Mouse (Mus musculus): Measurements from ENCODE around the gene Caln1. TPM values are rescaled to one million over a fixed set of nuclear protein-coding genes. Genes with fewer than 3 reads are reported as not detected.

The Caln1 gene
- polyA plus RNA-seq, 1 experiment from 2014 or later = 30.3 TPM

- Histone ChIP-seq H3K27ac (ENCODE audit: low read depth, low read length) (no peak overlapping the region), H3K9me3 (ENCODE audit: control insufficient read depth, low read length) (no peaks in the 10 kb centered on the region), H3K4me3 (ENCODE audit: low read depth, low read length) (no peak overlapping the region), H3K4me2 (ENCODE audit: low read depth, low read length) (no peak overlapping the region), H3K4me1 (ENCODE audit: control insufficient read depth, insufficient read depth, low read length) (no peaks in the 10 kb centered on the region), H3K27me3 (ENCODE audit: control insufficient read depth, insufficient read depth, low read length) (no peaks in the 10 kb centered on the region), H3K9ac (replicated peaks; ENCODE audit: low read depth, low read length) (no peak overlapping the region), H3K36me3 (ENCODE audit: control insufficient read depth, insufficient read depth, low read length) (no peaks in the 10 kb centered on the region)
- ATAC-seq (ENCODE audit: low read depth) = no peak
- WGBS = 92% methylated on average over 3 of the region's 3 CpGs
Measured at GRCm38 (mm10) chr5:130757517-130757916, 388.3 kb downstream of the Caln1 start.

DNA sequence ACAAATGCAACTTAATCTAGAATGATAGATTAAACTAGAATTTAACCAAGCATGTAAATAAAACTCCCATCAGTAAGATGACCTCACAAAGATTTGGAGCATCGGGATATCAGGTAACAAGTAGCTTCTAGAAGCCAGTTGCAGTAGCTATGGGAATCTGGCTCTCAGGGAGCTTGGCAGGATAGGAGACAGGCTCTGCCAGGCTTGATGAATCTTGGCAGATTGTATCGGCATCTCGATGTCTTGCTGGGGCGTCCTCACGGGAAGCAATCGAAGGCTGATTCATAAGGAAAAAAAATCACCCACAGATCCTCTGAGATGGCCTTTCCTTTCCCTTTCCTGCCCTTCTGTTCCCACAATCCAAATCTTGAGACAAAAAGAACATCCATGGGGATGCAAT is 396.5 kb downstream of the Caln1 start:
- no peak overlapping the region for H3K4me3 ChIP-seq (ENCODE audit: low read depth, low read length)
- 96% methylated on average over 6 of the region's 6 CpGs for WGBS
- no peaks in the 10 kb centered on the region for H3K9me3 ChIP-seq (ENCODE audit: control insufficient read depth, low read length)
- no peak overlapping the region for H3K9ac ChIP-seq (replicated peaks; ENCODE audit: low read depth, low read length)
- H3K27ac ChIP-seq (ENCODE audit: low read depth, low read length) = no peak overlapping the region
- H3K27me3 ChIP-seq (ENCODE audit: control insufficient read depth, insufficient read depth, low read length) = no peaks in the 10 kb centered on the region
- H3K4me1 ChIP-seq (ENCODE audit: control insufficient read depth, insufficient read depth, low read length) = no peaks in the 10 kb centered on the region
- ATAC-seq (ENCODE audit: low read depth) = no peak
- no peaks in the 10 kb centered on the region for H3K36me3 ChIP-seq (ENCODE audit: control insufficient read depth, insufficient read depth, low read length)
- H3K4me2 ChIP-seq (ENCODE audit: low read depth, low read length) = no peak overlapping the region

DNA sequence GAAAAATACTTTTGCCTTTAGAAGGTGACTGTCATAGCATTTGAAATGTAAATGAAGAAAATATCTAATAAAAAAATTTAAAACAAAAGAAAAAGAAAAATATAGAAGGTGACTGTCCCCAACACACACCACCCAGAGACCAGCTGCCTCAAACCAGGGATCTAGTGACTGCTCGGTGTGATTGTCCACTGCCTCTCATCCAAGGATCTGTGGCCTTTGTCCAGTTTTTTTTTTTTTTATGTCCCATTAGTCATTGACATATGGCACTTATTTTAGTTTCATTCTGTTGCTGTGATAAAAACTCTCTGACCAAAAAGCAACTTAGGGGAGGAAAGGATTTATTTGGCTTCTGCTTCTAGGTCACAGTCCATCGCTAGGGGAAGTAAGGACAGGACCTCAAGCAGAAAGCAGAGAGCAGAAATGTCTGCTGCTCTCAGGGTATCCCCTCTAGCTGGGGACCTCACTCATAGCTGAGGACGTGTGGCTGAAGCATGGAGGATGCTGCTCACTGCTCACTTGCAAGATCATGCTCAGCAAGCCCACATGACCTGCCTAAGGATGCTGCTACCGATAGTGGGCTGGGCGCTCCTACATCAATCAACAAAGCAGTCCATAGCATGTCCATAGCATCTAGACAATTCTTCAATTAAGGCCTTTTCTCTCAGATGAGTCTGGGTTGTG is 401.9 kb downstream of the Caln1 start:
- Histone ChIP-seq H3K4me1 (ENCODE audit: control insufficient read depth, insufficient read depth, low read length) (no peaks in the 10 kb centered on the region), H3K27ac (ENCODE audit: low read depth, low read length) (no peak overlapping the region), H3K9me3 (ENCODE audit: control insufficient read depth, low read length) (no peaks in the 10 kb centered on the region), H3K4me3 (ENCODE audit: low read depth, low read length) (no peak overlapping the region), H3K4me2 (ENCODE audit: low read depth, low read length) (no peak overlapping the region), H3K36me3 (ENCODE audit: control insufficient read depth, insufficient read depth, low read length) (no peaks in the 10 kb centered on the region), H3K9ac (replicated peaks; ENCODE audit: low read depth, low read length) (no peak overlapping the region), H3K27me3 (ENCODE audit: control insufficient read depth, insufficient read depth, low read length) (no peaks in the 10 kb centered on the region)
- 81% methylated on average over 5 of the region's 5 CpGs for WGBS
- ATAC-seq (ENCODE audit: low read depth) = no peak

DNA sequence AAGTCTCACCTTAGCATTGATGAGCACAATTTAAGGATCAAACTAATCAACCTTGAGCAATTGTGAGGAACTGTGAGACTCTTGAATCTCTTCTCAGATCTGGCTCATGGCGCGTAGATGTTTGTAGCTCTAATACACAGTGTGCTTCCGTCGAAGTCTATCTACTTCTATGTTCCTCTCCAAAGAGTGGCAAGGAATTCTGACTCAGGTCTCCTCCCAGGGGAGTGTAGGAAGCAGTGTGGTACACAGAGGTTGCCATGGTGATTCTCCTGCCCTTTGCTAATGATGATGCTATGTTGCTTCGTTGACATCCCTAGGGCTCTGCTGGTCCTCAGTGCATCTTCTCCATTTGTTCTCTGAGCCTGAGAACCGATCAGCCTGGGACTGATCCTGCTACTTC is 403.2 kb downstream of the Caln1 start:
- no peak overlapping the region for H3K4me3 ChIP-seq (ENCODE audit: low read depth, low read length)
- H3K27me3 ChIP-seq (ENCODE audit: control insufficient read depth, insufficient read depth, low read length) = no peaks in the 10 kb centered on the region
- WGBS = 84% methylated on average over 6 of the region's 6 CpGs
- no peaks in the 10 kb centered on the region for H3K9me3 ChIP-seq (ENCODE audit: control insufficient read depth, low read length)
- H3K27ac ChIP-seq (ENCODE audit: low read depth, low read length) = no peak overlapping the region
- H3K36me3 ChIP-seq (ENCODE audit: control insufficient read depth, insufficient read depth, low read length) = no peaks in the 10 kb centered on the region
- ATAC-seq (ENCODE audit: low read depth) = no peak
- no peak overlapping the region for H3K9ac ChIP-seq (replicated peaks; ENCODE audit: low read depth, low read length)
- H3K4me1 ChIP-seq (ENCODE audit: control insufficient read depth, insufficient read depth, low read length) = no peaks in the 10 kb centered on the region
- no peak overlapping the region for H3K4me2 ChIP-seq (ENCODE audit: low read depth, low read length)

GRCm38 (mm10) chr5:130774946-130775345 is 405.7 kb downstream of the Caln1 start:
- WGBS = 91% methylated on average over 3 of the region's 3 CpGs
- H3K4me3 ChIP-seq (ENCODE audit: low read depth, low read length) = no peak overlapping the region
- H3K9ac ChIP-seq (replicated peaks; ENCODE audit: low read depth, low read length) = no peak overlapping the region
- H3K36me3 ChIP-seq (ENCODE audit: control insufficient read depth, insufficient read depth, low read length) = no peaks in the 10 kb centered on the region
- no peaks in the 10 kb centered on the region for H3K27me3 ChIP-seq (ENCODE audit: control insufficient read depth, insufficient read depth, low read length)
- no peaks in the 10 kb centered on the region for H3K4me1 ChIP-seq (ENCODE audit: control insufficient read depth, insufficient read depth, low read length)
- no peak overlapping the region for H3K4me2 ChIP-seq (ENCODE audit: low read depth, low read length)
- ATAC-seq (ENCODE audit: low read depth) = no peak
- no peaks in the 10 kb centered on the region for H3K9me3 ChIP-seq (ENCODE audit: control insufficient read depth, low read length)
- H3K27ac ChIP-seq (ENCODE audit: low read depth, low read length) = no peak overlapping the region

- Histone ChIP-seq H3K4me3 (ENCODE audit: low read depth, low read length) (no peak overlapping the region), H3K27ac (ENCODE audit: low read depth, low read length) (no peak overlapping the region), H3K9ac (replicated peaks; ENCODE audit: low read depth, low read length) (no peak overlapping the region), H3K4me2 (ENCODE audit: low read depth, low read length) (no peak overlapping the region), H3K9me3 (ENCODE audit: control insufficient read depth, low read length) (no peaks in the 10 kb centered on the region), H3K27me3 (ENCODE audit: control insufficient read depth, insufficient read depth, low read length) (no peaks in the 10 kb centered on the region), H3K4me1 (ENCODE audit: control insufficient read depth, insufficient read depth, low read length) (no peaks in the 10 kb centered on the region), H3K36me3 (ENCODE audit: control insufficient read depth, insufficient read depth, low read length) (no peaks in the 10 kb centered on the region)
- WGBS = 81% methylated on average over 3 of the region's 3 CpGs
- no peak for ATAC-seq (ENCODE audit: low read depth)
Measured at GRCm38 (mm10) chr5:130792755-130793452, 423.6 kb downstream of the Caln1 start.

DNA sequence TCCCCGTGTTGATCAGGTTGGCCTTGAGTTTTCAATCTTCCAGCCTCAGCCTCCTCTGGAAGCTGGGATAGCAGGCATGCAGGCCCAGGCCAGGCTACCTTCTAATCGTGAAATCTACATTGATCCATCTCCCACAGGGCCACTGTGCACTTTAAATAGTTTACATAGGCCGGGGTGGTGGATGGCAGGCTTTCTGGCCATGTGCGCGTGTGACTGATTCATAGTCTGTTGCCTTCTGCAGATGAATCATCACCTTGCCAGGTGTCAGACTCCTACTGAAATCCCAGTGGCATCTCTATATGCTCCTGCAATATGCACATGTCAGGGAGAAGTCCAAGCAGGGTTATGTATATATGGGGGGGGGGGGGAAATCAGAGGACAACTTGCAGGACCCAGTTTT is 428.5 kb downstream of the Caln1 start:
- Histone ChIP-seq H3K27me3 (ENCODE audit: control insufficient read depth, insufficient read depth, low read length) (no peaks in the 10 kb centered on the region), H3K27ac (ENCODE audit: low read depth, low read length) (no peak overlapping the region), H3K4me3 (ENCODE audit: low read depth, low read length) (no peak overlapping the region), H3K9me3 (ENCODE audit: control insufficient read depth, low read length) (no peaks in the 10 kb centered on the region), H3K4me2 (ENCODE audit: low read depth, low read length) (no peak overlapping the region), H3K36me3 (ENCODE audit: control insufficient read depth, insufficient read depth, low read length) (no peaks in the 10 kb centered on the region), H3K9ac (replicated peaks; ENCODE audit: low read depth, low read length) (no peak overlapping the region), H3K4me1 (ENCODE audit: control insufficient read depth, insufficient read depth, low read length) (no peaks in the 10 kb centered on the region)
- ATAC-seq (ENCODE audit: low read depth) = no peak
- WGBS = 73% methylated on average over 5 of the region's 5 CpGs

GRCm38 (mm10) chr5:130810314-130810713 is 441.1 kb downstream of the Caln1 start:
- H3K36me3 ChIP-seq (ENCODE audit: control insufficient read depth, insufficient read depth, low read length) = no peaks in the 10 kb centered on the region
- no peak overlapping the region for H3K4me2 ChIP-seq (ENCODE audit: low read depth, low read length)
- no peak for ATAC-seq (ENCODE audit: low read depth)

DNA sequence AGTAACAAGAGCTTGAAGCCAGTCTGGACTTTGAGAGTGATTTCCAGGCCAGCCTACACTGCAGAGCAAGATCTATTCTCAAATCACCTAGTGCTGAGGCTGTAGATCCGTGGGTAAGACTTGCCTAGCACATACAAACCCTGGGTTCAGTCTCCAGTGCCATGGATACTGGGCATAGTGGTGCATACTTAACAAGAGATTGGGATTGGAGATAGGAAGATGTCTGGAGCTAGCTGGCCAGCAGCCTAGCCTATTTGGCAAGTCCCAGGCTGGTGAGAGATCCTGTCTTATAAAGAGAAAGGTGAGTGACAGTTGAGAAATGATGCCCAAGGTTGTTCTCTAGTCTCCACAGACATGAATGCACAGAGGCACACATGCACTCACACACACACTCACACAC is 441.6 kb downstream of the Caln1 start:
- Histone ChIP-seq H3K36me3 (ENCODE audit: control insufficient read depth, insufficient read depth, low read length) (no peaks in the 10 kb centered on the region), H3K4me2 (ENCODE audit: low read depth, low read length) (no peak overlapping the region), H3K27me3 (ENCODE audit: control insufficient read depth, insufficient read depth, low read length) (no peaks in the 10 kb centered on the region), H3K9ac (replicated peaks; ENCODE audit: low read depth, low read length) (no peak overlapping the region), H3K4me1 (ENCODE audit: control insufficient read depth, insufficient read depth, low read length) (no peaks in the 10 kb centered on the region), H3K27ac (ENCODE audit: low read depth, low read length) (no peak overlapping the region), H3K4me3 (ENCODE audit: low read depth, low read length) (no peak overlapping the region), H3K9me3 (ENCODE audit: control insufficient read depth, low read length) (no peaks in the 10 kb centered on the region)
- 25% methylated on average over 1 of the region's 1 CpGs for WGBS
- ATAC-seq (ENCODE audit: low read depth) = no peak

More at GRCm38 (mm10) chr5:130810314-130810713, 441.1 kb downstream of the Caln1 start:
- no peak overlapping the region for H3K4me3 ChIP-seq (ENCODE audit: low read depth, low read length)
- H3K27ac ChIP-seq (ENCODE audit: low read depth, low read length) = no peak overlapping the region
- no peaks in the 10 kb centered on the region for H3K4me1 ChIP-seq (ENCODE audit: control insufficient read depth, insufficient read depth, low read length)
- no peak overlapping the region for H3K9ac ChIP-seq (replicated peaks; ENCODE audit: low read depth, low read length)
- 32% methylated on average over 6 of the region's 6 CpGs for WGBS
- H3K9me3 ChIP-seq (ENCODE audit: control insufficient read depth, low read length) = no peaks in the 10 kb centered on the region
- no peaks in the 10 kb centered on the region for H3K27me3 ChIP-seq (ENCODE audit: control insufficient read depth, insufficient read depth, low read length)
